Mouse (Mus musculus): ENCODE results near the gene Mbl2. TPM values are rescaled to one million over a fixed set of nuclear protein-coding genes. Genes with fewer than 3 reads are reported as not detected.
A peak's percentile ranks its signal among the peaks of the same experiment; 100 is the strongest.
"Not testable (repeated sequence)": the region's sequence is repeated elsewhere in the genome, so short reads cannot be mapped to it uniquely, and the experiment has no call there.

The Mbl2 gene
- 0.12 TPM in 1 of 2 replicates, not detected in the other for polyA plus RNA-seq (2015; fragmentation: Nextera tagmentation; extraction: Ambion mirVana)

GRCm38 (mm10) chr19:30232691-30233090 lies at the start of gene Mbl2:
Gene Mbl2, plus strand, starts transcription at chr19:30232942.
- 75% methylated on average over 3 of the region's 3 CpGs for WGBS
- H3K9ac ChIP-seq = no peak within 1 kb of the TSS

GRCm38 (mm10) chr19:30185536-30185935 lies 47.2 kb upstream of the Mbl2 start:
- WGBS = 84% methylated on average over 2 of the region's 2 CpGs
- no peaks in the 10 kb centered on the region for H3K27me3 ChIP-seq (replicated peaks)
- H3K4me1 ChIP-seq = no peaks in the 10 kb centered on the region
- no peak overlapping the region for H3K9ac ChIP-seq
- H3K27ac ChIP-seq = no peak overlapping the region
- H3K9me3 ChIP-seq = no peaks in the 10 kb centered on the region; the same call in 1 of the 2 replicates
- ATAC-seq (ENCODE audit: insufficient read depth, low FRiP score, low read depth) = no peak
- H3K4me3 ChIP-seq (replicated peaks) = no peak overlapping the region
- no peaks in the 10 kb centered on the region for H3K36me3 ChIP-seq
- no peak overlapping the region for H3K4me2 ChIP-seq

More at GRCm38 (mm10) chr19:30232691-30233090, at the start of gene Mbl2:
- Histone ChIP-seq H3K27me3 (replicated peaks) (no peaks in the 10 kb centered on the region), H3K4me3 (replicated peaks) (no peak within 1 kb of the TSS), H3K4me2 (no peak within 1 kb of the TSS), H3K36me3 (no peaks in the 10 kb centered on the region), H3K4me1 (no peaks in the 10 kb centered on the region), H3K9me3 (no peaks in the 10 kb centered on the region), H3K27ac (no peak within 1 kb of the TSS)
- ATAC-seq (ENCODE audit: insufficient read depth, low FRiP score, low read depth) = no peak

- ATAC-seq (ENCODE audit: insufficient read depth, low FRiP score, low read depth) = no peak
- no peaks in the 10 kb centered on the region for H3K36me3 ChIP-seq
- 85% methylated on average over 2 of the region's 2 CpGs for WGBS
- no peaks in the 10 kb centered on the region; the same call in 1 of the 2 replicates for H3K9me3 ChIP-seq
- H3K27me3 ChIP-seq (replicated peaks) = no peaks in the 10 kb centered on the region
- no peak overlapping the region for H3K27ac ChIP-seq
- no peak overlapping the region for H3K9ac ChIP-seq
- H3K4me3 ChIP-seq (replicated peaks) = no peak overlapping the region
- no peaks in the 10 kb centered on the region for H3K4me1 ChIP-seq
- H3K4me2 ChIP-seq = no peak overlapping the region
These were observed 45.5 kb upstream of the Mbl2 start for GRCm38 (mm10) chr19:30187232-30187631.

GRCm38 (mm10) chr19:30194999-30195398 lies 37.7 kb upstream of the Mbl2 start:
- no peak overlapping the region for H3K9ac ChIP-seq
- no peak; the same call in 1 of the 2 replicates for ATAC-seq (ENCODE audit: insufficient read depth, low FRiP score, low read depth)
- 67% methylated on average over 6 of the region's 6 CpGs for WGBS
- H3K9me3 ChIP-seq = no peaks in the 10 kb centered on the region
- no peaks in the 10 kb centered on the region for H3K4me1 ChIP-seq
- H3K4me3 ChIP-seq (replicated peaks) = no peak overlapping the region
- no peak overlapping the region for H3K4me2 ChIP-seq
- H3K27ac ChIP-seq = no peak overlapping the region
- H3K27me3 ChIP-seq (replicated peaks) = no peaks in the 10 kb centered on the region
- no peaks in the 10 kb centered on the region for H3K36me3 ChIP-seq

DNA sequence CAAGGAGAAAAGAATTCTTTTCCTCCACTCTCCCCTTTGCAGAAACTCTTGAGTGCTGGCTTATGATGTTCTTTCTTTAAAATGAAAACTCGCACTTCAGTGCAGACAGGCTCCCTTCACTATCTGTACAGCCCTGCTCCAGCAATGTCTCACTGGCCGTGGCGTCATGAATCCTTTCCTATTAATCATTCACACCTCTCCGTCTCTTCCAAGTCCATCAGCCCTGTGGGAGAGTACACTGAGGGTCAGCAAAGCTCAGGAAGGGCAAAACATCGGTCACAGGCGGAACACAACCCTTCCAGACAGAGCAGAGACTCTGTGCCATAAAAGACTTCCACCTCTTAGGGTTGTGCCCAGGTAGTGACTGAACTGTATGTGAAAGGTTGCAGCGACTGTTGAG lies 30.6 kb upstream of the Mbl2 start:
- Histone ChIP-seq H3K36me3 (no peaks in the 10 kb centered on the region), H3K4me2 (no peak overlapping the region), H3K27me3 (replicated peaks) (no peaks in the 10 kb centered on the region), H3K4me3 (replicated peaks) (no peak overlapping the region), H3K9me3 (no peaks in the 10 kb centered on the region), H3K4me1 (no peaks in the 10 kb centered on the region), H3K9ac (no peak overlapping the region), H3K27ac (no peak overlapping the region)
- no peak for ATAC-seq (ENCODE audit: insufficient read depth, low FRiP score, low read depth)
- 58% methylated on average over 7 of the region's 7 CpGs for WGBS

- no peak overlapping the region for H3K27ac ChIP-seq
- ATAC-seq (ENCODE audit: insufficient read depth, low FRiP score, low read depth) = no peak
- no peaks in the 10 kb centered on the region for H3K4me1 ChIP-seq
- H3K4me2 ChIP-seq = no peak overlapping the region
- H3K9ac ChIP-seq = no peak overlapping the region
- 18% methylated on average over 12 of the region's 12 CpGs for WGBS
- no peaks in the 10 kb centered on the region for H3K36me3 ChIP-seq
- no peak overlapping the region for H3K4me3 ChIP-seq (replicated peaks)
- no peaks in the 10 kb centered on the region for H3K27me3 ChIP-seq (replicated peaks)
- no peaks in the 10 kb centered on the region for H3K9me3 ChIP-seq
These were observed 27.5 kb upstream of the Mbl2 start for GRCm38 (mm10) chr19:30205159-30205816.

DNA sequence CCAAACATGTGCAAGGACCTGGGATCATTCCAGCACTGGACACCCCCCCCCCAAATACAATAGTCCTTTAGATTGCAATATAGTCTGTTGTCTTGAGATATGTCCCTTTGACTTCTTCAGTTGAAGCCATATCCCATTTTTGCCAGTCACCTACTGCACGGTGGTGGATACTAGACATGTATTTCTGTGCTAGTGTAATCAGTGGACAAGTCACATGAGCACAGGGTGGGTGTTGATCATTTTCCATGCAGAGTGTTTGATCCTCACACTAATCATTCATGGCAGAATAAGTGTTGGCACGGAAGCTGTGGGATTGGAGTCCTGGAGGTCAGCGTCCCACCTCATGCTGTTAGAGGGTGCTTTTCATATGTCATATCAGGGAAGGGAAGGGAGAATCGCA lies 26.9 kb upstream of the Mbl2 start:
- WGBS = 77% methylated on average over 4 of the region's 4 CpGs
- H3K36me3 ChIP-seq = no peaks in the 10 kb centered on the region
- no peaks in the 10 kb centered on the region for H3K9me3 ChIP-seq
- no peaks in the 10 kb centered on the region for H3K27me3 ChIP-seq (replicated peaks)
- no peak overlapping the region for H3K4me3 ChIP-seq (replicated peaks)
- H3K4me2 ChIP-seq = no peak overlapping the region
- H3K4me1 ChIP-seq = no peaks in the 10 kb centered on the region
- no peak overlapping the region for H3K9ac ChIP-seq
- ATAC-seq (ENCODE audit: insufficient read depth, low FRiP score, low read depth) = no peak
- H3K27ac ChIP-seq = no peak overlapping the region

- H3K4me2 ChIP-seq = no peak overlapping the region
- no peak overlapping the region for H3K9ac ChIP-seq
- no peaks in the 10 kb centered on the region for H3K9me3 ChIP-seq
- WGBS = 54% methylated on average over 1 of the region's 1 CpGs
- no peaks in the 10 kb centered on the region for H3K27me3 ChIP-seq (replicated peaks)
- no peaks in the 10 kb centered on the region for H3K4me1 ChIP-seq
- no peaks in the 10 kb centered on the region for H3K36me3 ChIP-seq
- peak; percentile 70 for ATAC-seq (ENCODE audit: insufficient read depth, low FRiP score, low read depth)
- H3K27ac ChIP-seq = no peak overlapping the region
- H3K4me3 ChIP-seq (replicated peaks) = no peak overlapping the region
These were observed 25.8 kb upstream of the Mbl2 start for GRCm38 (mm10) chr19:30206981-30207380.

DNA sequence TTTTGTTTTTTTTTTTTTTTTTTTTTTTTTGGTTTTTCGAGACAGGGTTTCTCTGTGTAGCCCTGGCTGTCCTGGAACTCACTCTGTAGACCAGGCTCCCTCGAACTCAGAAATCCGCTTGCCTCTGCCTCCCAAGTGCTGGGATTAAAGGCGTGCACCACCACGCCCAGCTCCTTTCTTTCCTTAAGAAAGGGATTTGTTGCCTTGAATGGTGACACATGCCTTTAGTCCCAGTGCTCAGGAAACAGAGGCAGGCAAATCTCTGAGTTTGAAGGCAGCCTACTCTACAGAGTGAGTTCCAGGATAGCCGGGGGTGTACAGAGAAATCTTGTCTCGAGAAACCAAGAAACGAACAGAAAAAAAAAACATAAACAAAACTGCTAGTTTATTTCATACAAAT lies 23.7 kb upstream of the Mbl2 start:
- not testable (repeated sequence) for ATAC-seq (ENCODE audit: insufficient read depth, low FRiP score, low read depth); H3K9me3 ChIP-seq; H3K4me1 ChIP-seq; H3K4me2 ChIP-seq; H3K27ac ChIP-seq; H3K36me3 ChIP-seq; H3K4me3 ChIP-seq (replicated peaks); H3K9ac ChIP-seq; H3K27me3 ChIP-seq (replicated peaks)
- whole genome bisulfite sequencing = 86% methylated on average over 8 of the region's 8 CpGs

GRCm38 (mm10) chr19:30214026-30214425 lies 18.7 kb upstream of the Mbl2 start:
- no peak for ATAC-seq (ENCODE audit: insufficient read depth, low FRiP score, low read depth)
- WGBS = 41% methylated on average over 2 of the region's 2 CpGs

GRCm38 (mm10) chr19:30215736-30216135 lies 17.0 kb upstream of the Mbl2 start:
- not testable (repeated sequence) for H3K4me2 ChIP-seq; H3K27ac ChIP-seq; H3K36me3 ChIP-seq; H3K9ac ChIP-seq; H3K27me3 ChIP-seq (replicated peaks); H3K4me1 ChIP-seq; H3K4me3 ChIP-seq (replicated peaks); H3K9me3 ChIP-seq; ATAC-seq (ENCODE audit: insufficient read depth, low FRiP score, low read depth)
- WGBS = 59% methylated on average over 2 of the region's 2 CpGs

More at GRCm38 (mm10) chr19:30214026-30214425, 18.7 kb upstream of the Mbl2 start:
- Histone ChIP-seq H3K27me3 (replicated peaks) (no peaks in the 10 kb centered on the region), H3K36me3 (no peaks in the 10 kb centered on the region), H3K4me3 (replicated peaks) (no peak overlapping the region), H3K9ac (no peak overlapping the region), H3K9me3 (no peaks in the 10 kb centered on the region), H3K4me1 (no peaks in the 10 kb centered on the region), H3K4me2 (no peak overlapping the region), H3K27ac (no peak overlapping the region)

- Histone ChIP-seq H3K4me2 (no peak overlapping the region), H3K4me3 (replicated peaks) (no peak overlapping the region), H3K27ac (no peak overlapping the region), H3K36me3 (no peaks in the 10 kb centered on the region), H3K9me3 (no peaks in the 10 kb centered on the region), H3K27me3 (replicated peaks) (no peaks in the 10 kb centered on the region), H3K4me1 (no peaks in the 10 kb centered on the region), H3K9ac (no peak overlapping the region)
- WGBS = 83% methylated on average over 4 of the region's 4 CpGs
- ATAC-seq (ENCODE audit: insufficient read depth, low FRiP score, low read depth) = no peak
These were observed 16.6 kb upstream of the Mbl2 start for GRCm38 (mm10) chr19:30216186-30216585.

- Histone ChIP-seq H3K4me3 (replicated peaks) (no peak overlapping the region), H3K9ac (no peak overlapping the region), H3K27me3 (replicated peaks) (no peaks in the 10 kb centered on the region), H3K9me3 (no peaks in the 10 kb centered on the region), H3K4me2 (no peak overlapping the region), H3K36me3 (no peaks in the 10 kb centered on the region), H3K27ac (no peak overlapping the region), H3K4me1 (no peaks in the 10 kb centered on the region)
- 16% methylated on average over 7 of the region's 7 CpGs for whole genome bisulfite sequencing
- ATAC-seq (ENCODE audit: insufficient read depth, low FRiP score, low read depth) = no peak
These were observed 15.4 kb upstream of the Mbl2 start for GRCm38 (mm10) chr19:30217335-30217734.

All from stomach, embryonic 15.5 days (tissue).